Mouse (Mus musculus): ENCODE data around the gene Anp32e.

DNA sequence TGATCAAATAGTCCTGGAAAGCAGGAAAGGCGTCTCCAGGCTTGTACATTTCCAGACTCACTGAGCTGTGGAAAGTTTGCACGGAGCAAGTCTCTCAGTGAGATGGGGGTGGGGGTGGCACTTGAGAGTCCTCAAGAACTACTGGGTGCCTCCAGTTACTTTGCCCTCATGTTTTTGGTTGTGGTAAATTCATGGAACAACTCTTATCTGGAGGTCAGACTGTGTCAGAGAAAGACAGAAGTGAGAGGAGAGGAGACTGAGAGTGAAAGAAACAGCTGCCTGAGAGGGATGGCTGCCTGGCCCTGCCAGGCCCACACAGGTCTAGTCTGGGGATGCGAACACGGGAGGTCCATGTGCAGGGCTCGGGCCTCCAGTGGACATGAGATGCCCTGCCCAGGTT is 26.3 kb downstream of the Anp32e start:
- TF ChIP-seq CTCF (IDR thresholded peaks at IDR 0.05; ENCODE audit: low read depth, low read length) (no peak), POLR2A (IDR thresholded peaks at IDR 0.05; ENCODE audit: extremely low read depth, insufficient read depth, low read length) (no peak)

Data from liver, adult 2 months (tissue).